Mouse (Mus musculus) ovary, postnatal 14 days (tissue): ENCODE data around the gene Ip6k3.

Experiments
- DNase-seq: peaks from one replicate; pipeline ENCODE4 v3.0.0; 2022; ENCODE audit warnings: low spot score

Ip6k3 gene

DNA sequence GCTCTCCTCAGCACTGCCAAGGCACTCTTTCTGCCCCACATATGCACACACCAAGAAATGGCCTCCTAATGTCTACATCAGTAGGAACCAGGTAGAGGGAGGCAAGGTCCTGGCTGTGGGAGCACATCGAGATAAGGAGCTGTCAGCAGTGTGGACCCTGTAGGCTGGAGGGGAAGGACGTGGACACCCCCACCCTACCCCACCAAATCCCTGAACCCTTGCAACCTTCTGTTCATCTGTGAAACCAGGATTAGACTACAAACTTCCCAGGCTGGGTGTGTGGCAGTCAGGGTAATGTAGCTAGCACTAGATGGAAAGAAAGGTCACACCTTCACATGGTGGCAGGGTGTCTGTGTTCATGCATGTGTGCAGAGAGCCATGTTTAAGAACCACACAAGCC, 44.5 kb downstream of the Ip6k3 start:
- DNase-seq, result no peak

DNA sequence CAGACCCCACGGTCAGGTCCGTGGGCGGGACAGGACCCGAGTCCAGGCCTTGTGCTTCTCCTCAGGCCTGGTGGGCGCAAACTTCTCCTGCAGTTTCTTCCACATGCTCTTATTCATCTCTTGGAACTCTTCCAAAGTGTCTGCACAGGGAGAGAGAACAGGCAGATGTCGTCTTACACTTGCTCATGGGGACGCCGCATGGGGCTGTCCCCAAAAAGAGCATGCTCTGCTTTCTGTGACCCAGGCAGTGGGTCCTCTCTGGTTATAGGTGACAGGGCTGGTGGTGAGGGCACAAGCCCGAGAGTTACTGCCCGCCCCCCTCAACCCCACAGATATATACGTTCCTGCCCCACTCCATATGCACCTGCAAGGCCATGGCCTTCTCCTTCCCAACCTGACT, 44.9 kb downstream of the Ip6k3 start:
- DNase-seq, result no peak

DNA sequence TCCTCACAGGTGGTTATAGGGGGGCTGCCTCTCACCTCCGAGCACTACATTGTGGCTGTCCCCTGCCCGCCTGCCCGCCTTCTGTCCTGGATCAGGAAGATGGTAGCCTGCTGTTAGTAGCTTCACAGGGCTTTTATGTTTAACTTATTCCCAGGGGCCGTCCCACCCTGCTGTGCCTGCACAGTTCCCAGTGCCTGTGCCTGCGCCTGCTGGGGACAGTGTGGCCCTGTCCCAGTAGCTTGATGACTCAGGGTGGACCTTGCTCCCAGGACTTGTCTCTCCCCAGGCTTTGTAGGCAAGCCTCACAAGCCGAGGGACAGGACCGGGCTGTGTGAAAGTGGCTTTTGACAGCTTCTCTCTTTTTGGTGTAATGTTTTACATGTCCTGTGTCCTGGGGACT, 45.8 kb downstream of the Ip6k3 start:
- no peak for DNase-seq

DNA sequence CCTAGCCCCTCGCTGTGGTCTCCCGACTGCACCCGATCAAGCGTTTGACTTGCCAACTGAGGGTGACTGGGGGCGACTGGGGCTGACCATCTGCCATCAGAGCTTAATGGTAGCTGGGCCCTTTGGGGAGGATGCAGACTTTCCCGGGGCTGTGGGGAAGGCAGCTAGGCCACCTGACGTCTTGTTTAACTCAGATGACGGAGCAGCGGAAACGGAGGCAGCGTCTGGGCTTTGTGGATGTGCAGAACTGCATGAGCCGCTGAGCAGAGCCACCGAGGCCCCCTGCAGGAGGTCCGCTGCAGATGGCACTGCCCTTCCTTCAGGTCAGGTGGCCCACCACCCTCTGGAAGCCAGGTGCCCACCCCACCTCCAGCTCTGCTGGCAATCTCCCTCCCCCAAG, 46.3 kb downstream of the Ip6k3 start:
- DNase-seq, result no peak

DNA sequence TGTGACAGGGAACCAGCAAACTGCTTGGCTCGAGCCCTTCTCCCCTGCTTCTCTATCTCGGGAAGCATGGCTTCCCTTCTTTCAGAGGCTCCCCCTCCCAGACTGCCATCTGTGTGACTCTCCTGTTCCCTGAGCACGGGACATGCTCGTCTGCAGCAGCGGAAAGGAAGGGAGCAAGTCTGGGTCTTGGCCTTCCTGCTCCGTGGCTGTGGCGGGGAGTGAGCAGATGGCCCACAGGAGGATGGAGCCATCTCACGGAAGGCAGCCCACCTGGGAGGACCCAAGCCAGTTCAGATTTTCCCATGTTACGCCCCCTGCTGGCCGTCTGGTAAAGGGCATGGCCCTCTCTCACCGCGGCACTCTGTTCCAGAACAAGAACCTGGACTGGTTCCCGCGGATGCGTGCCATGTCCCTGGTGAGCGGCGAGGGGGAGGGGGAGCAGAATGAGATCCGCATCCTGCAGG, 47.0 kb downstream of the Ip6k3 start:
- DNase-seq, result peak; percentile 58

DNA sequence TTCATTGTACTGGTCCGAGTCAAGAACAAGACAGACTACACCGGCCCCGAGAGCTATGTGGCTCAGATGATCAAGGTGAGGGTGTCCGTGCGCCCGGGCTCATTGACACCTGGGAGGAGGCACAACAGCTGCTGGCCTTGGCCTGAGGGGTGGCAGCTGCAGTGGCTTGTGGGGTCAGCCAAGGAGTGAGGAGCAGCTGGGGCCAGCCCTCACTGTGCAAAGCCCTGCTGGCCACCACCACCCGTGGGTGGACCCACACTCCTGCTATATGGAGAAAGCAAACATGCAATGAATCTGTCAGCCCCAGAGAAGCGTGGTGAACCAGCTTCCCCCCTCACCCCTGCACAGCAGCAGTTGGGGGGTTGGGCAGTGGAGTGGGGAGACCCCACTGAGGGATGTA, 47.6 kb downstream of the Ip6k3 start:
- no peak for DNase-seq

DNA sequence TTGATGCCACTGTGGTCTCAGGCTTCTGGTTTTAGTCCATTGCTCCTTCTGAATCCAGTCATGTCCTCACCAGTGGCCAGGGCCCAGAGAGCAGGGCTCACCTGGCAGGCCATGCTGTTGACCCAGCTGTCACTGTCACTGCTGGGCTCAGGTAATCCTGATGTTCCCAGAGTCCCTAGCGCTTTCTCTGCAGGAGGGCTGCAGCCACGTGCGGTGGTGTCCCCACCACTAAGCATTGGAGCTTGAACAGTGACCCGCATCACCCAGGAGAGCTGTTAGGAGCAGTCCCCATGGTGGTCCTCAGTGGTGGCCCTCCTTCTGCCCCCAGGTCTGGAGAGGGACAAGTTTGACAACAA, 48.1 kb downstream of the Ip6k3 start:
- DNase-seq, result no peak

DNA sequence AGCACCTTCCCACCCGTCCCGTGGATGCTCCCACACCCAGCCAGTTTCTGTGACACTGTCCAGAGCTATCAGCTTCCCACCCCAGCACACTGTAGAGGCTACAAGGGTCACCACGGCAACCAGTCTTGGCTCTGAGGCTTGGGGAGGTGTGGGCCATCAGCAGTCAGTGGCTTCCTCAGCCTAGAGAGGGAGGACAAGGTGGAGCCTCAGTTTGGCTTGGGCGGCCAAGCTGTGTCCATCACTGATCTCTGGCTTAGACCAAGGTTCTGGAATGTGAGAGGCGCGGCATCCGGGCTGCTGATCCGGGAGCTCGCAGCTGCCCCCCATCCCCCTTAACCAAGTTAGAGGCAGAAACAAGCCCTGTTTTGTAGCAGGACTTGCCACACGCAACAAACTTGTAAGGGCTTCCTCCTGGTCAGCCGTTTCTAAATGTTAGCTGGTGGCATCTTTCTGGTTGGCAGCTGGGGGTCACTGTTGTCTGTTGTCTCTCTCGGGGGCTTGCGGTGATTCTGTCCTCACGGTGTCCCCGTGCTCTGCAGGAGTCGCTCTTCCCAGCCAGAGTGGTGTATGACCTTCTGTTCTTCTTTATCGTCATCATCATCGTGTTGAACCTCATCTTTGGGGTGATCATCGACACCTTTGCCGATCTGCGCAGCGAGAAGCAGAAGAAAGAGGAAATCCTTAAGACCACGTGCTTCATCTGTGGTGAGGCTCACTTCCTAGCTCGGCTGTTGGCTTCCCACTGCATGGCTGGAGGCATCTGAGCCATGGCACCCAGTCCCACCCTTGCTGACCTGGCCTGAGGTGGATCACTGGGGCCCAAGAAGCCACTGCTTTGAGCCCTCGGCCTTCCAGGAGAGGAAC, 48.7 kb downstream of the Ip6k3 start:
- DNase-seq, result no peak

DNA sequence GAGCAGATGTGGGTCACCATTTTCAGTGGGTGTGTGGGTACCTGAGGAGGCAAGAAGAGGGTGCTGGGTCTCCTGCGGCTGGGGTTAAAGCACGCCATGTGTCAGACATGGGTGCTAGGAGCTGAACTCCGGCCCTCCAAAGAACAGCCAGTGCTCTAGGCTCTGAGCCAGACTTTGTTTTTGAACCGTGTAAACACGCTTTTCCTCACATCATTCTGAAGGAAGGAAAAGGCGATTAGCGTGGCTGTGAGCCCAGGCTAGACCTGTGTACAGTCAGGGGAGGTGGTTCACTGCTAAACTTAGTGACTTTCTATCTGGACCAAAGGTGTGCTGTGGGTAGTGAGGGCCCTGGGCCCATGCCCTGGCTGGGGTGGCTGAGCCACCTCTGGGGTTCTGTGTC, 57.5 kb downstream of the Ip6k3 start:
- no peak for DNase-seq

DNA sequence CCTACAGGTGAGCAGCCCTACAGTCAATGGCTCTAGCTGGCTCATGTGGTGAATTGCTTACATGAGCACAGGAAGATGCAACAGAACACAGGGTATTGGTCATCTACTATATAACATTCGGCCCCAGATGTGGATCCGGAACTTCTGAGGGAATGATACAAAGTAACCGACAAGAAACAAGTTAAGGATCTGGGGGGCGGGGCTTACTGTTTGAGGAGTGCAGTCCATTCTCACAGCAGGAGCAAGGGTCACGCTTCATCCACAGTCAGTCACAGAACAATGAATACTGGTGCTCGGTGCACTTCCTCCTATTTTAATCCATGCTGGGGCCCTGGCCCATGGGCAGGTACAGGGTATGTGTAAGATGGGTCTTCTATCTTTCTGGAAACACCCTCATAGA, 59.7 kb downstream of the Ip6k3 start:
- DNase-seq, result no peak

DNA sequence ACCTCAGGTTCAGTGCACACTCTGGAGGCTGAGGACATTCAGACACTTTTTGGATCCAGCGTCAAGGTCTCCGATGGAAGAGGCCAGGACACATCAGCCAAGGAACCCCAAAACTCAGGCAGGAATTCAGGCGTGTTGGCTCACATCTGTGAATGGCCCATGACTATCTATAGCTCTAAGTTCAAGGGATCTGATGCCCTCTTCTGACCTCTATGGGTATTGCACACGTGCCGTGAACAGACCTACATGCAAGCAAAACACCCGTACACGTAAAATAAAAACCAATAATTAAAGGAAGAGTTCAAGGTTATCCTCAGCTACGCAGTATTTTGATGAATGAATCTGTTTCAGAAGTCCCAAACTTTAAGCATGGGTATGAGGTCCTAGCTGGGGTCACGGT, 60.9 kb downstream of the Ip6k3 start:
- DNase-seq, result no peak

DNA sequence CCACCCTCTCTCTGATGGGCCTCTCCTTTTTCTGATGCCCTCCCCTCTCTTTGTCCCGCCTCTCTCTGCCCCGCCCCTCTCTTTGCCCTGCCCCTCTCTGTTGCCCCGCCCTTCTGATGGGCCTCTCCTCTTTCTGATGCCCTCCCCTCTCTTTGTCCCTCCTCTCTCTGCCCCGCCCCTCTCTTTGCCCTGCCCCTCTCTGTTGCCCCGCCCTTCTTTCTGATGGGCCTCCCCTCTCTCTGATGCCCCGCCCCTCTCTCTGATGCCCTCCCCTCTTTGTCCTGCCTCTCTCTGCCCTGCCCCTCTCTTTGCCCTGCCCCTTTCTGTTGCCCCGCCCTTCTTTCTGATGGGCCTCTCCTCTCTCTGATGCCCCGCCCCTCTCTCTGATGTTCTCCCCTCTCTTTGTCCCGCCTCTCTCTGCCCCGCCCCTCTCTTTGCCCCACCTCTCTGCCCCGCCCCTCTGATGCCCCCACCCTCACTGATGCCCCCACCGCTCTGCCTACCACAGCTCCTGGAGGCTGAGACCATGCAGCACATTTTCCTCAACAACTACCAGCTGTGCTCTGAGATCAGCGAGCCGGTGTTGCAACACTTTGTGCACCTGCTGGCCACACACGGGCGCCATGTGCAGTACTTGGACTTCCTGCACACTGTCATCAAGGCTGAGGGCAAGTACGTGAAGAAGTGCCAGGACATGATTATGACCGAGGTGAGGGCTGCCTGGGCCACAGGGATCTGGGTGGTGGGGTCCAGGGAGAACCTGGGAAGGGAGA, 61.7 kb downstream of the Ip6k3 start:
- DNase-seq, result no peak

DNA sequence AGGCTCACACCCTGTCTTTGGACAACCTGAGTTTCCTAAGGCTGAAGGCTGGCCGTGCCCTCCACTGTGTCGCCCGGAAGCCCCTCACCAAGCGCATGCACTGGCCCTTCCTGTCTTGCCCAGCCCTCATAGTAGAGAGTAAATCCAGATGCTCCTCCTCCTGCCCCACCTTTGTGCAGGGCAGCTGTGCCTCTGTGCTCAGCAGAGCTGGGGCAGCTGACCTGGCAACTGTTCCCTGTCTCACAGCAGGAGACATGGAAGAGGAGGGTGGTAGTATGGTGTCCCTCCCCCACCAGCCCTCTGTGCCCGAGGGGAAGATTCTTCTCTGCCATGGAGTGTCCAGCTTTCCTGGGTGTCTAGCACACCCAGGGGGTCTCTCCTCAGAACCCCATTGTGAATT, 65.9 kb downstream of the Ip6k3 start:
- DNase-seq, result no peak

DNA sequence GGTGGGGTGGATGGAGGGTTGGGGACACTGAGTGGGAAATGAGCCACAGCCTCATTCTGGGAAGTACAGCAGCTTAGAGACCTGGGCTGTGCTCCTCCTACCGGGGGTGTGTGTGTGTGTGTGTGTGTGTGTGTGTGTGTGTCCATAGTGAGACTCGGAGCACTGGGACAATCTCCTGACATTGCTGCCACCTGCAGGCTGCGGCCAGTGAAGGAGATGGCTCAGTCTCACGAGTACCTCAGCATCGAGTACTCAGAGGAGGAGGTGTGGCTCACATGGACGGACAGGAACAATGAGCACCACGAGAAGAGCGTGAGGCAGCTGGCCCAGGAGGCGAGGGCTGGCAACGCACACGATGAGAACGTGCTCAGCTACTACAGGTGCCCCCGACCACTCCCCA, 71.9 kb downstream of the Ip6k3 start:
- DNase-seq, result peak; percentile 49
